Mouse (Mus musculus): ENCODE data around the gene H2-Eb1.

- TF ChIP-seq MAX (IDR thresholded peaks at IDR 0.05; ENCODE audit: low read depth) (no peak), POLR2A (IDR thresholded peaks at IDR 0.05; ENCODE audit: insufficient read length, low read depth) (no peak), POLR2AphosphoS2 (IDR thresholded peaks at IDR 0.05; ENCODE audit: insufficient read length, low read depth) (no peak), TCF12 (IDR thresholded peaks at IDR 0.05; ENCODE audit: insufficient read depth, poor library complexity, severe bottlenecking) (no peak)
Measured at GRCm38 (mm10) chr17:34365031-34365430, 59.4 kb downstream of the H2-Eb1 start.

Measured in myocyte (in vitro differentiated cells).